Mouse (Mus musculus) spleen, adult 18-20 months (tissue): Measurements from ENCODE around the gene Gm10972.
"Not testable (repeated sequence)": the region's sequence is repeated elsewhere in the genome, so short reads cannot be mapped to it uniquely, and the experiment has no call there.

Experiments used
- DNase-seq, 2 experiments: peaks; one replicate each; pipeline ENCODE4 v3.0.0; 2022; ENCODE audit warnings: mixed read lengths in 2 of 2

Gene Gm10972

GRCm38 (mm10) chr3:94659142-94659748 is 16.3 kb downstream of the Gm10972 start:
- DNase-seq, result not testable (repeated sequence)

DNA sequence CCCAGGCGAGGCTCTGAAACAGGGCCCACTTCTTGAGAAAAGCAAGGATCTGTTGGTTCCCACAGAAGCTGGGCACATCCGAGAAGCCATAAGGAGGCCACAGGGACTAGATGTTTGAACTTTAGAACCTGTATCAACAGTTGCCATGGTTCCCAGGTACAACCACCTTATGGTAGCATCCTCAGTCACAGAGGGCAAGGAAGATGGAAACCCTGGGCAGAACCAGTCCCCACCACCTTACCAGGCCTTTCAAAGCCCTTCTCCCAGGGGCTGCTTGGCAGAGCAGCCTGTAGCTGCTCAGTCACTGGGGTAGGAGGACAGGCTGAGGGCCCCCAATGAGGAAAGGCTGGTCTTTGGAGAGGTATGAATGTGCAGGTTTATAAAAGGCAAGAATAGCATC is 17.9 kb downstream of the Gm10972 start:
- DNase-seq, result not testable (repeated sequence)

GRCm38 (mm10) chr3:94665060-94665802 is 22.3 kb downstream of the Gm10972 start:
- not testable (repeated sequence) for DNase-seq

GRCm38 (mm10) chr3:94665896-94666295 is 23.0 kb downstream of the Gm10972 start:
- not testable (repeated sequence) for DNase-seq

DNA sequence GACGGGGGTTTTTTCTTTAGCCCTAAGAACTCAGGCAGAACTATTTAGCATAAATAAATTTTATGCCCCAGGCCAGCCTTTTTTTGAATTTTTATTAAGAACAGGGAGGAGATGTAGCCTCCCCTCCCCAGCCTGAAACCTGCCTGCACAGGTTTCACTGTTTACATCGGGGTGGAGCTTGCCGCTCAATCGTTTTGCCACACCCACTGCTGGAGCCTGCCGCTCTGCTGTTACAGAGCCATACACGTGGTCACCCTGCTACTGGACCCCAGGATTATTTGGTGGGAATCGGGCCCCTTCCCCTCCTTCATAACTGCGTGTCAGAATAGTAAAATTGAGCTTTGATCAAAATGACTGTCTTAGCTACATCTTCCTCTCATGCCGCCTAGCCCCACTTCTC is 32.2 kb downstream of the Gm10972 start:
- DNase-seq, result not testable (repeated sequence)

GRCm38 (mm10) chr3:94679351-94679841 is 36.5 kb downstream of the Gm10972 start:
- DNase-seq, result no peak

DNA sequence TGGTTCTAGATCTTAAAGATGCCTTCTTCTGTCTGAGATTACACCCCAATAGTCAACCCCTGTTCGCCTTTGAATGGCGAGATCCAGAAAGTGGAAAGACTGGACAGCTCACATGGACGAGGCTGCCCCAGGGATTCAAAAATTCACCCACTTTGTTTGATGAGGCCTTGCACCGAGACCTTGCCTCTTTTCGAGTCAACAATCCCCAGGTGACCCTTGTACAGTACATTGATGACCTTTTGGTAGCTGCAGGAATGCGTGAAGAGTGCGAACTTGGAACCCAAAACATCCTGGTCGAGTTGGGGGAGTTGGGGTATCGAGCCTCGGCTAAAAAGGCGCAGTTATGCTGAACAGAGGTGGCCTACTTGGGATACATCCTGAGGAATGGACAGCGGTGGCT is 37.1 kb downstream of the Gm10972 start:
- not testable (repeated sequence) for DNase-seq

DNA sequence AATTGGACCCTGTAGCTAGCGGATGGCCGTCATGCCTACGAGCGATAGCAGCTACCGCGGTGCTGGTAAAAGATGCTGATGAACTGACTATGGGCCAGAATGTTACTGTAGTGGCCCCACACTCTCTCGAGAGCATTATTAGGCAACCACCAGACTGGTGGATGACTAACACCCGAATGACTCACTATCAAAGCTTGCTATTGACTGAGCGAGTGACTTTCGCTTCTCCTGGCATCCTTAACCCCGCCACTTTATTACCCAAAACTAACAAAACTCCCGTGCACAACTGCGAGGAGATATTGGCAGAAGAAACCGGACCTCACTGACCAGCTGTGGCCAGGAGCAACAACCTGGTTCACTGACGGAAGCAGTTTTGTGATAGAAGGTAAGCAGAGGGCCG is 37.9 kb downstream of the Gm10972 start:
- no peak for DNase-seq

DNA sequence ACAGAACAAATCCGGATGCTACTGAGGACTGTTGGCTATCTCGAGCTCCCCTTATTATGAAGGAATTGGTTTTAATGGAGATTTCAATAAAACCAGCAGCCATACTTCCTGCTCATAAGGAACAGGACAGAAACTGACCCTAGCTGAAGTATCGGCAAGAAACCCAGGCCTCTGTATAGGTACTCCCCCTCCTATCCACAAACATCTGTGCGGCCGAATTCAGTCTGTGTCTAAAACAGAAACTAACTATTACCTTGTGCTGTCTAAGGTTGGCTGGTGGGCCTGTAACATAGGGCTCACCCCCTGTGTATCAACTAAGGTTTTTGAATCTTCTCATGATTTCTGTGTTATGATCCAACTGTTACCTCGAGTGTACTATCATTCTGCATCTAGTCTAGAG is 40.7 kb downstream of the Gm10972 start:
- DNase-seq, result no peak

- not testable (repeated sequence) for DNase-seq
Observed at GRCm38 (mm10) chr3:94685989-94686772, 43.3 kb downstream of the Gm10972 start.

DNA sequence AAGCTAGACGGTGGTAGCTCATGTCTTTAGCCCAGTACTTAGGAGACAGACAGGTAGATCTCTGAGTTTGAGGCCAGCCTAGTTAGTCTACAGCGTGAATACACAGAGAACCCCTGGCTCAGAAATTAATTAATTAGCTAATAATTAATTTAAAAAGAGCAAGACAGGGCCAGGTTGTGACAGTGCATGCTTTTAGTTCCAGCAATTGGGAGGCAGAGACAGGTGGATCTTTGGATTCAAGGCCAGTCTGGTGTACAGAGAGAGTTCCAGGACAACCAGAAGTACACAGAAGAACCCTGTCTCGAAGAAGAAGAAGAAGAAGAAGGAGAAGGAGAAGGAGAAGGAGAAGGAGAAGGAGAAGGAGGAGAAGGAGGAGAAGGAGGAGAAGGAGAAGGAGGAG is 45.8 kb downstream of the Gm10972 start:
- not testable (repeated sequence) for DNase-seq

DNA sequence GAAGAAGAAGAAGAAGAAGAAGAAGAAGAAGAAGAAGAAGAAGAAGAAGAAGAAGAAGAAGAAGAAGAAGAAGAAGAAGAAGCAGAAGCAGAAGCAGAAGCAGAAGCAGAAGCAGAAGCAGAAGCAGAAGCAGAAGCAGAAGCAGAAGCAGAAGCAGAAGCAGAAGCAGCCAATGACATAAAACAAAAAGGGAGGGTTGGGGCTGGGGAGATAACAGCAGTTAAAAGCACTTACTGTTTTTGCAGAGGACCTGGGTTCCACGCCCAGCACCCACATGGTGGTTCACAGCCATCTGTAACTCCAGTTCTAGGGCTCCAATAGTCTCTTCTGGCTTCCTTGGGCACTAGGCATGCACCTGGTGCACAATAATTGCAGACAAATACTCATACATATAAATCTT is 46.3 kb downstream of the Gm10972 start:
- DNase-seq, result not testable (repeated sequence)

DNA sequence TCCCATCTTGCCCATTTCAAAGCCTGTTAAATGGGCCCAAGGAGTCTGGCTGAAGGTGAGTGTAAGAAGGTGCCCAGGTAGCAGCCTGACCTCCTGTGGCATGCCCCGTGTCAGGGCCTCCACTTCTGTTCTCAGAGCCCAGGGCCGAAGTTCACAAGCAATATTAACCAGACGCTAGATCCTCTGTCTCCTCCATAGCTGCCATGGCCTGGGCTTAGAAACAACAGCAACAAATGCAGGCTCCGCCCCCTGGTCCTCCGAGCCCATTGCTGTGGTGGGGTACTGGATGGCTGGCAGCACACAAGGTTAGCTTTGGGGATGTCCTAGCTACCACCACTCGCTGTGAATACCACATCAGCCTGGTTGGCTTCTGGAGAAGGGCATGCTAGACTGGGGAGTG is 47.2 kb downstream of the Gm10972 start:
- DNase-seq, result not testable (repeated sequence)

GRCm38 (mm10) chr3:94690616-94691247 is 47.8 kb downstream of the Gm10972 start:
- no peak for DNase-seq

GRCm38 (mm10) chr3:94691694-94692093 is 48.8 kb downstream of the Gm10972 start:
- not testable (repeated sequence) for DNase-seq
